Mouse (Mus musculus) neural tube, embryonic 10.5 days (tissue): ENCODE measurements around the gene Anks3.

ENCODE experiments used
- DNase-seq: peaks from one replicate; pipeline ENCODE4 v3.0.0-alpha.2; 2017; ENCODE audit warnings: low spot score; ENCODE audit errors: extremely low spot score

Gene Anks3

DNA sequence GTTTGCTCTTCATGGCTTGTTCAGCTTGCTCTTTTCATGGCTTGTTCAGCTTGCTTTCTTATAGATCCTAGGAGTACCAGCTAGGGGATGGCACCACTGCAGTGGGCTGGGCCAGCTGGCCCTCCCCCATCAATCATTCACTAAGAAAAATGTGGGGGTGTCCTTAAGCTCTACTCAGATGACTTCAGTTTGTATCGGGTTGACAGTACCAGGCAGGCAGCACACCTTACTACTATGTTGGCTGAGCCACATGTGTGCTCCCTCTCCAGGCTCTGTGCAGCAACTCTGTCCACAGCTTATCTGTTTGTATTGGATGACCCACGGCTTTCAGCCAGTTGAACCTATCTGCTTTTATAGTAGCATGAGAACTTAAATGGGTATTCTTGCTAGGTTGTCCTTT lies 35.5 kb downstream of the Anks3 start:
- no peak for DNase-seq

GRCm38 (mm10) chr16:4927967-4928366 lies 36.0 kb downstream of the Anks3 start:
- no peak for DNase-seq

- no peak for DNase-seq
These were observed 40.0 kb downstream of the Anks3 start for GRCm38 (mm10) chr16:4923996-4924395.

DNA sequence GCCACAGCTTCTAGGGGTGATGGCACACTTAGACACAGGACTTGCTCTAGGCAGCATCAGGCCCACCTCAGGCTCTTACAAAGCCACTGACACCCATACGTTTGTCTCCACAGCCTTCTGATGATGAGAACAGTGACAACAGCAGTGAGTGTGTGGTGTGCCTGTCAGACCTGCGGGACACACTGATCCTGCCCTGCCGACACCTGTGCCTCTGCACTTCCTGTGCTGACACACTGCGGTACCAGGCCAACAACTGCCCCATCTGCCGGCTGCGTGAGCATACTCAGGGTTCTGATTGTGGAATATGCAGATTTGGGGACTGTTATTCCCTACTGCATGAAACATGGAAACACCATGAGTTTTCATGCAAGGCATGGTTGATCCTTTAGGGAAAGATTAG lies 41.5 kb downstream of the Anks3 start:
- DNase-seq: no peak

GRCm38 (mm10) chr16:4920556-4920955 lies 43.4 kb downstream of the Anks3 start:
- no peak for DNase-seq

- no peak for DNase-seq
These were observed 47.4 kb downstream of the Anks3 start for GRCm38 (mm10) chr16:4916608-4917007.

DNA sequence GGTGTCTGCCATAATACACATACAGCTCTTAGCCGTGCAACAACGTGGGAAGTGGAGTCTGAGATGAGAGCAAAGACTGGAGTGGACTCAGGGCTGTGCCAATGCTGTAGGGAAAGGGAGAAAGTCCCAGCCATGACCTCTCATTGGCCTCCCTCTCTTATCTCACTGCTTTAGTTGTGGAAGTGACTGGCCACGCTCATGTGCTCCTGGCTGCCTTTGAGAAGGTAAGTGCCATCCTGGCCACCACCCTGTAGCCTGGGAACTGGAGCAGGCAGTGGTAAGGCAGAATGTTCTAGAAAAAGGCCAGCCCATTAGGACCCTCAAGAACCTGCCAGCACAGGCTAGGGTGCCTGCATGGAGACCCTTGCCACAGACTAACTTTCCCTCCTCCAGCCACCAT lies 48.1 kb downstream of the Anks3 start:
- DNase-seq: no peak

DNA sequence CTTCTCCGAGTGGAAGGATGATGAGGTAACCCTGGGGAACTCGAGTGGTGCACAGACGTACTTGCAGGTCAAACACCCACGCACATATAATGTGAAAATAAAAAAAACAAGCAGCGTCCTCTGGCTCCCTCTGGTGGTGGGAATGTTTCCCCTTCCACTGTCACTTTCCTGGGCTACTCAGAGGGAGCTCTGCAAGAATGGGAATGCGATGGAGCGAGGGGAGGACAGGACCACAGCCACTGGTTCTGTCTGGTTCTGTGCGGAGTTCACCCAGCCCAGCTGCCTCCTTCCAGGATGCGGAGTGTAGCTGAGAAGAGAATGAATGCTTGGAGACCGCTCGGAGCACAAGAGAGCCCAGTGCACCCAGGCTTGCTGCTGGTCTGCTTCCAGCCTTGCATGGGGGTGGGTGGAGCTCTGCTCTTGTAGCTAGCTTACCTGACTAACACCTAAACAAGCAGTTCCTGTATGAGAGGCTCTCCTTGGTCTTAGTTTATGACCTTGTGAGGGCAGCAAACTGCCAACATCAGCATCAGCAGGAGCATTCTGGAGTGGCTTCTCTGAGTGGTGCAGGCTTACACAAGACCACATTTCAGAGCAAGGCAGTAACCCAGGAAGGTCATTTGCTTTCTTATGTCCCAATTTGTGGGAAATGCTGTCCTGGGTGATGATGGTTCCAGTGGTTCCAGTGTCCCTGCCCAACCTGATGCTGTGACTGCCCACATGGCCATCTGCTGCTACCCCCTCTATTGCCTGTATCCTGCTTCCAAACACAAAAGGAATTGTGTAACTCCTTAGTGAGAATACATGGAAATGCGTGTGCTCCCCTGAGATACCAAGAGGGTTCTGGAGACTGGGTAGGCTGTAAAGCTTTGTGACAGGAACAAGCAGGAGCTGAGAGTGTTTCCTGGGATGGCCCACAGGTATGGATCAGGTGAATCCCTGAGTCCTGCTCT lies 49.9 kb downstream of the Anks3 start:
- DNase-seq: peak; percentile 88

DNA sequence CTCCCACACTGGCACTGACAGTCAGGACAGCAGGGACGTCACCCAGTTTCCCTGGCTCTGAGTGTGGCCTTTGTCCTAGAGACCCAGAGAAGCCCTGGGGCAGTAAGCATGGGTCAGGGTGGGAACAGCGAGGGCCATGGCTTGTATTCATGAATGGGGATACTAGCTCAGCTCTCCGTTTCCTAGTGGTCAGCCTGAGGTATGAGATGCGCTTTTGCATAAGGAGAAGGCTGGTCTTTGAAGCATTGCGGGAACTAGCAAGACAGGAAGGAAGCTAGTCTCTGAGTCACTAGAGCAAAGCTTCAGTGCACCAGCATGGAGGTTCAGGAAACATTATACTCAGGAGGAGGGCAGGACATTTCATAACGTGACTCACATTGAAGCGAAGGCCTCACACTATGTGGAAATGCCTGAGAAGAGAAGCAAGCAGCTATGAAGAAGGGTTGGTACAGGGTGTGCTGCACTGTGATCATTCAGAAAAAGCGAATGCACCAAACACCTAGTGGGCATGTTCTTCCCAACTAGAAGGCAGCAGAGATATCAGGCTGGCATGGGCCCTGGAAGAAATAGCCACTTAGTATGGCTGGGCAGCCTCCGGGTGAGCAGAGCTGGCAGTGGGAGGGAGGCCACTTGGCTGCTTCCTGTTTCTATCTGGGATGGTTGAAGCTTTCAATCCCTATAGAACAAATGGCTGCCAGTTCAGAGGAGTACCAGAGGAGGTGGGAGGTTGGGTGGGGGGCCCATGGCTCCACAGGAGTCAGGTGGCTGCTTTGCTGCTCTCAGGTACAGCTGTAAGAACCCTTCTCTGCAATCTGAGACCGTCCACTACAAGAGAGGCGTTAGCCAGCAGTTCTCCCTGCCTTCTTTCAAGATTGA lies 50.9 kb downstream of the Anks3 start:
- DNase-seq: no peak

DNA sequence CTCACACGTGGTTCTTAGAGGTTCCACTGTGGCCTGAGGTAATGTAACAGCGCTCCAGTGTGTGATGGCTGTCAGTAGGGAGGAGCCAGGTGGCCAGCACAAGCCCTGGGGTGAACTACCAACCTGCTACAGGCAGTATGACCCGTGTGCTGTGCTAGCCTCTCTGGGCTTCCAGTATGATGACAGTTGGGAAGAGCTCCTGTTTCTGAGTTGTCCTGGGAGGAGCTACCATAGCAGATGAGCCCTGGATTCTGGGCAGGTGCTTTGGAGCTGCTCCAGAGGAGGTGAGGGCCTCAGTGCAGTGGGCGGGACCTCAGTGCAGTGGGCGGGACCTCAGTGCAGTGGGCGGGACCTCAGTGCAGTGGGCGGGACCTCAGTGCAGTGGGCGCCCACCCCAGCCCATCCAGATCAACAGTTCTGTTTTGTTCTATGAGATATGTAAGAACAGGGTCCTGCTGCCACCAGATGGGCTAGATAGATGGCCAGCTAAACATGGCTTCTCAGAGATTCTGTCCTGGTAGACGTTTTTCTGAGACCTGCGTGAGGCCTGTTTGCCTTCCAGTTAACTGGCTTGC lies 51.8 kb downstream of the Anks3 start:
- DNase-seq: no peak

DNA sequence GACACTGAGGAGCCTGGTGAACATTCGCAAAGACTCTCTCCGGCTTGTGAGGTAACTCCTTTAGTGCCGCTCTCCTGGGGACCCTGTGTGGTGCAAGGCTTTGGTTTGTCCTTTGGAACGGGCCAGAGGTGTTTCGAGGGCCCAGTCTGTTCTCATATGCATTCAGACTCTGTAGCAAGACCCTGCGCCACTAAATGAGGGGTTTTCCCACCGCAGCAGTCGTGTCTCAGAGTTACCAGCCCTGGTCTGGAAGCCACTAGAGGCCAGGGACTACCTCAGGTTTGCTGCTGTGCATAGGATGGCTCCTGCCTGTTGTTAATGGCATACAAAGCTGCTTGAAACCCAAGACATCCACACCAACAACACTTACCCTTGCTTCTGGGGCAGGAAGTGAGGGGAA lies 53.2 kb downstream of the Anks3 start:
- no peak for DNase-seq

DNA sequence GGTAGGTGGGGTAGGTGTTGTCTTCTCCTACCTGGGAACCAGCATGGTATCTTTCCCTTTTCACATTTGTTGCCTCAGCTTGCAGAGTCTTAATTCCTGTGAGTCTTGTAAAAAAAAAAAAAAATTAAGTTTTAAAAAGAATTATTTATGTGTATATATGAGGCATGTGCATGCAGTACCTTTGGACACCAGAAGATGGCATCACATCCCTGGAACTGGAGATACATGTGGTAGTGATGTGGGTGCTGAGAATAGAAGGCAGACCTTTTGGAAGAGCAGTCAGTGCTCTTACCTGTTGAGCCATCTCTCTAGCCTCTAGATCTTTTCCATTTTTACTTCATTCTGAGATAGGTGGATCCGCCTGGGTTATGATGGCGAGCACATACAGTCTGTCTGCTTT lies 54.3 kb downstream of the Anks3 start:
- no peak for DNase-seq

- no peak for DNase-seq
These were observed 56.0 kb downstream of the Anks3 start for GRCm38 (mm10) chr16:4907972-4908371.

GRCm38 (mm10) chr16:4907386-4907785 lies 56.6 kb downstream of the Anks3 start:
- DNase-seq: no peak

DNA sequence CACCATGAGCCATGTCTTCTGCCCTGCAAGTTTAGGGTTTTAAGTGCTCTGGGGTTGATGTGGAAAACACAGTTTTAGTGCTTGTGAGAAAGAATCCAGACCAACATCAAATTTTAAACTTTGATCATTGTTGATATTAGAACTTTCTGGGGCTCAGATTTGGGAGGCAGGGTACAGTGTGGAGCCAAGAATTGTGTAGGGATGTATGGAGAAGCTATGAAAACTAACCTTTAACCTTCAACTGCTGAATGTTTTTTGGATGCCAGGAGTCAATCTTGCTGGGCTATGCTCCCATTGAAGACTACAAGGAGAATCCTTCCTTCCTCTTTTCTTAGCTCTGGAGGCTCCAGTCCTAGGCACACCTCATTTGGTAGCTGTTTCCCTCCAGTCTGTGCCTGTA lies 57.4 kb downstream of the Anks3 start:
- DNase-seq: no peak

- DNase-seq: no peak
These were observed 58.4 kb downstream of the Anks3 start for GRCm38 (mm10) chr16:4905591-4905990.

DNA sequence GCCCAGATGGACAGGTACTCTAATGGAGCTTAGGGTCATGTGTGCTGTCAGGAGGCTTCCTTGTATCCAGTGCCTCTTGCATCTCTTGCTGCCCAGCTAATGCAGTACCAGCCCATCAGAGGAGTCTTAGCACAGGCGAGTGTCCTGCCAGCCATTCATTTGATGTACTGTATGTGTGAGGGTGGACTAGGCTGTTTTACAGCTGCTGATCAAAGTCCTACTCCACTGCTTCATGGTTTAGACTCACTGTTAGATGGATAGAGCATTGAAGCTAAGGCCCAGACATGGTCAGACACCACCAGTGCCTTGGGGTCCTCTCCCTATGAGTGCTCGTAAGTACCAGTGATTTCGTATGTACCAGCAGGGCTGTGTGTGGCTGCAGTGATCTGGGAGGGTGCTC lies 59.1 kb downstream of the Anks3 start:
- no peak for DNase-seq

- no peak for DNase-seq
These were observed 60.4 kb downstream of the Anks3 start for GRCm38 (mm10) chr16:4903491-4904102.

DNA sequence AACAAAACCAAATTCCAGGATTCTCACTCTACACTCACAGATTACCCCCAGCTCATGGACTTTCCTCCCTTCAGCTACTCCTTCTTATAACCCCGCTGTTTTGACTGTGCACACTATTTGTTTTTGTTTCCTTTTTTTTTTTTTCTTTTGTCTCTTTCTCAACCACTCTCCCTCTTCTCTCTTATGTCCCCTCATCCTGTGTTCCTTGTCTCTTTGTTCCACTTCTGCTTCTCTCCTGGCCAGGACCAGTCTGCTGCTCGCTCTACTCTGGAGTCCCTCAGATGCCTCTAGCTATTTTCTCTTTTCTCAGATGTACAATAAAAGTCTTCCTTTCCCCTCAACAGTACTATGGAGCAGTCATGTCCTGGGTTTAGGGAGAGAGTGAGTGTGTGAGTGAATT lies 61.6 kb downstream of the Anks3 start:
- DNase-seq: no peak

DNA sequence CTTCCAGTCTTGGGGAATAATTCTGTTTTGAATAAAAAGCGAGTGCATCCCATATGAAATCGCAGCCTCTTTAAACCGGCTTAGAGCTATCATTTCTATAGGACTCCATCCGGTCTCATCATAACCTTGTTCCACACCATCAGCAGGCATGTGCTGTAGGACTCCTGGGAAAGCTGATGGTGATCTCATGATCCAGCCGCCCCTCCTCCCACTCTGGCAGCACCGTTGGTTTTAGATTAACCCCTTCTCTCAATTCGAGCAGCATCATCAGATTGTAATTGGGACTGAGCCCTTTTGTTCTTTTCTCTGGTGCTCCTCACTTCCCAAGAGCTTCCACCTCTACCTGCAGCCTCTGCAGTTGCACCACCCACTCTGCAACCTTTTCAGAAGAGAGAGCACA lies 62.8 kb downstream of the Anks3 start:
- no peak for DNase-seq

GRCm38 (mm10) chr16:4899711-4900110 lies 64.3 kb downstream of the Anks3 start:
- no peak for DNase-seq

DNA sequence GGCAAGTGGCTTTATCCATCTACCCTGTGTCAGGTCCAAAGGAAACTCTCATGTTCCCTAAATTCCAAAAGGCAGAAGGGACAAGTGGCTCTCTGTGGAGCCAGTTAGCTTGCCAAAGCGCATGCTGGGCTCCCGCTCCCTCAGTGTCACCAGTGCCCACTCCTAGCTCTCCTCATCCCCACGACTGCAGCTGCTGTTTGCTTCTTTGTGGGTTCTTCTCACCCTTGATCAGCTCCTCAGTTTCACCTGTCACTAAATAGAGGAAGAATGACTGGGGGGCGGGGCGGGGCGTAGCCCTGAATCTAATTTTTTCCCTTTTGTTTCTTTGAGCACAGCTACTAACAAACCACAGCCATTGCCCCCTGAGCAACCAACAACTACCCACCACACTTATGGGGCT lies 65.1 kb downstream of the Anks3 start:
- no peak for DNase-seq
